Mouse (Mus musculus) retina, postnatal 7 days (tissue): ENCODE measurements at regions not wholly inside any gene's neighbourhood (a gene's known extent, or its start where the extent isn't known, plus 50 kb on each side); places are given as distances from the start of the nearest gene placed in this dataset.

Experiments used
- DNase-seq: peaks from one replicate; pipeline ENCODE4 v3.0.0-alpha.2; 2012; ENCODE audit warnings: low read depth, low spot score

DNA sequence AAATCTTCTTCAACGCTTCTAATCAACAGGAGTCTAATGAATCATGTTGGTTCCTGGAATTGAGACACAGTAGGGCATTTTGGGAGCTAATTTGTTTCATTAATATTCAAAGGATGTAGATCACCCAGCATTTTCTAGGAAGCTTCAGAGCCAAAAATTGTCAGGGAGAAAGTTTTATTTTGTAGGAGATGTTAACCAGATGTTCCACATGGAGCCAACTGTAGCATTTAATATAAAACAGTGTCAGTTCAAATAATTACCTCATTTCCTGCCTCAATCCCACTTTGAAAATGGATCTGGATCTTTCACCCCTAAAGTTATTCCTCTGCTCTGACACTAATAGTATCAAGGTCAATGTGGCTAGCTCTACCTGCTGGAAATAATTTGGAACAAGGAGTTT is 389.6 kb upstream of the Lmcd1 start:
- DNase-seq, result no peak

DNA sequence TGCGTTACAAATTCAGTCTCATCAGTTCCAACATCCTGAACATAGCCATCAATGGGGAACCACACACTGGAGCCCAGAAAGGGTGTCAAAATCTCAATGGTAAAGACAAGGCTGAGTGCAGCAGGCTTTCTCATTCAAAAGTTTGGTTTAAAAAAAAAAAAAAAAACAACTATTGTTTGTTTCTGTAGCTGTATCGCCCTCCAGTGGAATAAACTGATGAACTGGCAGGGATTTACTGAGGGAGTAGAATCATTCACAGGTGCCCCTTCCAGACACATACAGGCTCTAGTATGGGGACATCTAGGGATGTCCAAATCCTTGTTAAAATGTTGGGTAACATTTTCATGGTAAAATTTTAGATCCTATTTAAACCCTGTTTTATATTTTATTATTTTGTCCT is 361.6 kb upstream of the Lmcd1 start:
- peak; percentile 21 for DNase-seq

DNA sequence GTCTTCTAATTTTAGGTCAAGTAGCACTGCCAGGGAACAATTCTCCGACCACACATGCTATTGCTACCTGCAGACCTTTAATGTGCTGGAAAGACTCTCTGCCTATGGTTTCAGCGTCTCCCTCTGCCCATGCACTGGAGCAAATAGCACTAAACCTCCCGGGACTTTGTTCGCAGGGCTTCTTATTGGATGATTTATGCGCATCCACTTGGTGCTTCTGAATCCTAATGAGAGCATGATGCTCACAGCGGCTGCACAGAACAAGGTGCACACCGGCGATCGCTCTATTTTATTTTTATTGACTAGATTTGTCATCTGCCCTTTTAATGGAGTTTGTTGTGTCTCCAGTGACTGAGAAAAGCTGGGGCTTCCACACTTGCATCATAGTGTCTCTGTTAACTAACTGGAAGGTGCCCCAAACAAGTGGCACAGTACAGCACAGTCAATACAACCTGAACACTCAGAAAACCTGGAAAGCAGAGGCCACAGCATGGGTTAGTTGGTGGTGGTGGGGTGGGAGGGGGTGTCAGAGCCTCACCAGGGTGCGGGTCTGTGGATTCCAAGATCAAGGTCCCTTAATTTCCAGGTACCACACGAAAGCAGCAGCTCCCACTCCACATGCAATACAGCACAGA is 359.7 kb upstream of the Lmcd1 start:
- DNase-seq, result no peak

DNA sequence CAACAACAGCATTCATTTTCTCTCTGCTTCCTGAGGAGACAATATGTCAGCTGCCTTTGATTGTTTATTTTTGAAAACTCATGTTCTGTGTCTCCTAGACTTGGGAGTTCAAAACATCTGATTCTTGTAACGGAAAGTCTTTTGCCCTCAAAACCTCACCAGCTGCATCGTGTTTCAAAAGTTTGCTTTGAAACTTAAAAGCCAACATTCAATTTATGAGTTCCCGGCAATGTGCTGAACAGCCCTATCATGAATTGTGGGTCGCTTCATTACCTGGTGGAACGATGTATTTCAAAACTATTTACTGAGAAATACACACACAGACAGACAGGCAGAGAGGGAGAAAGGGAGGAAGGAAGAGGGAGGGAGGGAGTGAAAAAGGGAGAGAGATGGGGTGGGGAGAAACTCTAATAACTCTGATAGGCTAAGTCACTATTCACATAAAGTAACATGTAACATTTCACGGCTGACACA is 356.3 kb upstream of the Lmcd1 start:
- no peak for DNase-seq

DNA sequence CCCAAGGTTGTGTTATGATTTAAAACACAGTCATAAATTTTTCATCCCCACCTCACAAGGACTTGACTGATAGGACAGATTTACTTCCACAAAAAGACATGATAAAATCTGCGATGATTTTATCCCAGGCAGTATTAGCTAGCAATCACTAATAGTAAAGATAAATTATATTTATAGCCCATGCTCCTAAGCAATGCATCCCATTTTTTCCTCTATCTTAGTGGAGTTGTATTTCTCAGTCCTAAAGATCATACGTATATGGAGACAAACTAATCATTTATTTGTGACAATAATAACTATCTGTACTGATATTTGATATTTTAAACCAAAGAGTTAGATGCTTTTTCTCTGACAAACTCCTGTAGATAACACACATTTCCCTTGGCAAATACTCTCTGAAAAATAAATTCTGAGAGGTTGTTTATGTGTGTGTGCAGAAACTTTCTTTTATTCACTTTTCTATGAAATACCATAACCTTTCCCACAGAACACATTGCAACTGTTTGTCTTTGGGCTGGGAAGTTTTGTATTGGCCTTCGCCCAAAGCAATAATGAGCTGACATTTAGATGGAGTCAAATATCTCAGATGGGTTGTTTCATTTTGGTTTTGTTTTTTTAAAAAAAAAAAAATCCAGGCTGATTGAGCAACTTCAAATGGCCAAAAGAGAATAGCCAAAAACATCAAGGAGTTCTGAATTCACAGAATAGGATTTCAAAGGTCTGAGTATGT is 355.5 kb upstream of the Lmcd1 start:
- DNase-seq, result no peak

DNA sequence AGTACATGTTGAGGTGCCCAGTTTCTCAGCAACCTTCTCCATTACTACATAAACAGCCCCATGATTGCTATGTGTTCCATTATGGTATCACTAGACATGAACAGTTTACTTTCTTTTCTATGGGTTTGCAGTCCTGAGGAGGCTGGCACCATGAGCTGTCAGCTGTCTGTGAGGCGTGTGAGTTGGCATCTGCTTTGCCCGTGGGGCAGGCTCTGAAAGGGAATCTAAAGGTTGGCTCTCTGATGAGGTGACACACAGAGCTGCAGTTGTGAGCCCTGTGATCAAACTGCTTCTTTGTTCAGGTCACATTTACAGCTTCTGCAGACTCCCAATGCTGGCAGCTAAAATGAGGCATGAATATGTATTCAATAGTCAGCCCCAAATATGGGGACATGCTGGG is 341.0 kb upstream of the Lmcd1 start:
- DNase-seq, result no peak

DNA sequence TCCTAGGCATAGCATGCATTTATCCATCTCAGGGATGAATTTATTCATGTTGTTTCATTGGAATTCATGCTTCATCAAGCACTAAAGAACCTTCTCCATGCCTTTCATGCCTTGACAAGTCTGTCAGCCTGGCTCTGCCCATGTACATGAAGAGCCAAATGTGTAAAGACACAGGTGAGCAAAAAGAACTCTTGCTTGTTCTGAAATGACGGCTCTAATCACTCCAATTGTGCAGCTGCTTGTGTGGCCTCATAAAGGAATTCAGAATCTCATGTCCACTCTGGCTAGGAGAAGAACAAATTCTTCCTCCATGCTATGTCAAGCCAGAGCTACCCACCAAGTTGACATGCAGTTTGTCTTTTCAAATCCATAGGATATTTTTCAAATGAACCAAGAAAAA is 319.2 kb upstream of the Lmcd1 start:
- DNase-seq, result peak; percentile 3

DNA sequence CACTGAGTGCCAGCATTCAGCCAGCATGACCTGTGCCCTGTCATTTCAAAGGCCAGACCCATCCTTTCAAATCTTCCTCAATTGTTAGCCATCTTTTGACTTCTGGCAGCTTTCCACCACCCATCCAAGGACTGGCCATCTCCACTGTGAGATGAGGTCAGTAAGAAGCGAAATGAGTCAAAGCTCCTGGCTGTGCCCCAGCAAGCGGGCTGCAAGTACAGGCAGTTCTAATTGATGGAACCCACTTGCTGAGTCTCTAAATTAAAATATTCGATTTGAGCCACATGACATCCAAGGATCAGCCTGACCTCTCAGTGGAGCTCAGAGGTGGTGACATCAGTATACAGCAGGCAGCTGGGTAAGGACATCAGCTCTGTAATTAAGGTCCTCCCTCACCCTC is 307.8 kb upstream of the Lmcd1 start:
- no peak for DNase-seq

DNA sequence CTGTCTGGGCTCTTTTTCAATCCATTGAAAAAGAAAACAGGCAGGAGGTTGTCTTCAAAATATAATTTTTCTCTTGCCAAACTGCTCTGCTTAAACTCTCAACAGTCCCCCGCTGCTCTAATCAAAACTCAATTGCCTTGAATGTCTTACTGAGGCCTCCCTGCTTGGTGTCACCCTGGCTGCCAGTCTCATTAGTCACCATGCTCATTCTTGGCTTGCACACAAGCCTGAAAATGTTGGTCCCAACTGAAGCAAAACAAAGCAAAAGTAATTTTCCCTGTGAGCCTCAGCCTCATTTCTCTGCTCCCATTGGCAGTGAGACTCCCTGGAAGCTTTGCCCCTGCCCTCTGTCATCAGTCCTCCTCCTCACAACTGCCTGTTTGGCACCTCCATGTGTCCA is 288.1 kb upstream of the Lmcd1 start:
- no peak for DNase-seq

DNA sequence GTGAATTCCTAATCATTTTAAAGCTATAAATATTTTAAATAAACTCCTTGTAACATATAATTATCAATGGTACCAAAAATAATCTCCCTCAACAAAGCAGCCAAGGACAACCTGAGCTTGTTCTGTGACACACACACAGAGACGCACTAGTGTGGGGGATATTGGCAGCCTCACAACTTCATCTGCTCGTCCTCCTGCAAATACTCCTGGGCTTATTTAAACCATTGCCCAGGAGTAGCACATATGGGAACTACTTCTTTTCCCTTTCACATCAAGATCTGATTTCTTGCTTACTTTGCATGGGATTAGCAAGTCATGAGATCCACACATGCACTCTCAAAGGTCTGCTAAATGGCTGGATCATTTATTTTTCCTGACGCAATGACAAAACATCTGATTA is 277.7 kb upstream of the Lmcd1 start:
- DNase-seq, result no peak

DNA sequence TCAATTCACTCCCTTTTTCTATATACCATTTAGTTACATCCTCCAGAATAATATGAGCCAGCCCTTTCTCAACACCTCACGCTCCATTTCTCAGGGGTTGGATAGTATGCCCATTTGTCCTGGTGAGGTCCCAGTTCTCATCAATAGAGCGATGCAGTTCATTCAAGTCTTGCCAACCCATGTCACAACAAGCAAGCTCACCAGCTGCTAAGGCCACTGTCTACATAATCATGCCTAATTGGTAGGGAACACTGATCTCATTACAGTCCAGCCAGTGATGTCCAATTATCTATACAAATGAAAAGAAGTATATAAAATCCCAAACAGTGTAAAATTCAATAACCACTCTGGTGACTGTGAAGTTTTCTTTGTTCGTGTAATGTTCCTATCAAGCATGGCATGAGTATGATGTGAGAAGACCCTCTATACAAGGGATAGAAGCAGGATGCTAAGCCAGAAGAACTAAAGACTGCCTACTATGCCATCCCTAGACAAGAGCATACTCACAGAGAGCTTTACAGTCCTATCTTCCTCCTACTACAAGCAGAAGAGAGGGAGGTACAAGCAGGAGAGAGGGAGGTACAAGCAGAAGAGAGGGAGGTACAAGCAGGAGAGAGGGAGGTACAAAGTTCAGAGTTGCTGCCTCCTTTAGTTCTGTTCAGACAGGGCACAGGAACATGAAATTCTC is 269.6 kb upstream of the Lmcd1 start:
- peak; percentile 20 for DNase-seq

DNA sequence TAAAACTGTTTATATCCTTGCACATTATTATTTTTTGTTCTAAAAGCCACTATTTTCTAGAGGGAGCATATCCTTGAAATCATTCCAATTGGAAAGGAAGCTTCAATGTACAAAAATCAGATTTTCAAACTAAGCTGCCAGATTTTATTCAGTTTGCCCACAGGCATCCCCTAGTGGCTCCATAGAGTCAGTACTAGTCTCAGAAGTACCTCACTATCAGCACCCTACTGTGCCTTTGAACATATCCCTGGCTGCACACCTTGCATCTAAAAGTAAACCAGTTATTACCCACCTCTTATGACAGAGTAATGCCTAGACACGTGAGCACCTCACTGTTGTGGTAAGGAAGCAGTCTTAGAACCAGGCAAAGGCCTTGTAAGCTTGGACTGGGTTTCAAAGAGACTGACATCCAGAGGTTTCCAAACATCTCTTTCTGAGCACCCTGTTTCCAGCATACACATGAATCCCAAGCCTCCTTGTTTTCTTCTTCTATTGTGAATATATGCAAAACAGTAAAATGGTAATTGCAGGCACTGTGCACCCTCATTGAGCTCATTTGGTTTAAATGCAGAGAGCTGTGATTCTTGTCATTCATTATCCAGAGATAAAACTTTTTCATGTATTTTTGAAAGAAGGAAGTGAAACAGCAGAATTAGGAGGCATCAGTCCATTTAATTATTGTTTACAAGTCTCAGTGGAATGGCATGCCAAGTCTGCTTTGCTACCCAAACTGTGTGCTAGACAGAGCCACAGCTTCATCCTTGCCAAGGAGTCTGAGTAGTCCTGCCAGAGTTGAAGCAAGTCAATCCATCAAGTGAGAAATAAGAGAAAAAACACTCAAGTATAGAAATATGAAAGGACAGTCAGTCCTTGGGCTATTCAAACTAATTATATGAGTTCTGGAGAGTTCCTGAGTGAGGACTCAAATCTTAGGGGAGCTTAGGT is 247.0 kb upstream of the Lmcd1 start:
- DNase-seq, result no peak

DNA sequence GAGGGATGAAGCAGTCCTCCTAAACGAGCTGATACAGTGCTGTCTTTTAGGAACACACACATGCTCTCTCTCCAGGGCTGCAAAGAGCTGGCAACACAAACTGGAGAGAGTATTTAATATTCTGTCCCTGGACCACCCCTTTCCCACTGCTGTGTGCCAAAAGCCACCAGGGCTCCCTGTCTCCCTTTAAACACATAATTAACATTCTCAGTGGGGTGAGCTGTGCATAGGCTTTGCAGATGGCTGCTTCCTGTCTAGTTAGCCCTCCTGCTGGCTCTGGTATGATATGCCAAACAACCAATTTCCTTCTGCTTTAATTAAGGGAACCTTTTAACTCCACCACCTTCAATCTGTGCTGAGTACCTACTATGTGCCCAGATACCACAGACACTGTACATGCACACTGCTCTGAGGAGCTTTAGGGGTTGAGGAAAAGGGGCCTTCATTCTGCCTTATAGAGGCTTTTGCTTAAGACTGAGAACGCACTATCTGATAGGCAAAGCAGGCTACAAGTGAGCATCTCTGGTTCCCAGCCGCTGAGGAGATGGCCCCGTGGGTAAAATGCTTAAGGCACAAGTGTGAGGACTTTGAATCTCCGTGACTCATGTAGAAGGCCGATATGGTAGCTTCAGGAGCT is 222.9 kb upstream of the Lmcd1 start:
- no peak for DNase-seq

DNA sequence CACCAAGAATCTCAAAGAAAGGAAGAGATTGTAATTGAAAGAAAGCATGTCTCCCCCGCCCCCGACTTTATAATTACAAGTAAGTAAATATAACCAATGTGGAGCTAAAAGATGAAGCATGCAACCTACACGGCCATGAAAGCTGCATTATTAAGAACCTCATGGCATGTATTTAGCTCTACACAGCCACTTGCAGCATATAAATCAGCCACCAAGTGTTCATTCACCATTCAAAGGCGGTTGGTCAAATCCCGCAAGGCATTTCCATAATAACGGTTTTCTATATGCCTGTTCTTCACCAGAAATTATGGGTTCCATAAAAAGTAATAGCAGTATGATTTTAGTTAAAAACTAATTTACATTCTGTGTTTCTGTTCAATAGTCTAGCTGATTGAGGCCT is 221.4 kb upstream of the Lmcd1 start:
- DNase-seq, result no peak

DNA sequence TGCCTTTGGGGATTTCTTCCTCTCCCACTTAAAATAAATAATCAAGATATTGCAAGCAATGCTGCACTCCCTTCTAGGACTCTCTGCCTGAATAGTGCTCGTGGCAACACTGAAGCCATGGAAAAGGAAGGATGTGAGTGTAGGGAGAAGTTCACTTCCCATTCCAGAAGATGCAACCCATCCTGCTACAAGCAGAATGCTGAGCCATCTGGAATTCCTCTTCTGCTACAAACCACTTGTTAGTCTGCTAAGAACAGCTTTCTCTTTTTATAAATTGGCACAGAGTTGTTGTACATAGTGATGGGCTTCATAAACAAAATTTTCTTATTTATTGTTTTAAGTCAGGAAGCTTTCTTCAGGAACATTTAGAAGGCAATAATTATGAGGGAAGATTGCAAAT is 215.7 kb upstream of the Lmcd1 start:
- no peak for DNase-seq

DNA sequence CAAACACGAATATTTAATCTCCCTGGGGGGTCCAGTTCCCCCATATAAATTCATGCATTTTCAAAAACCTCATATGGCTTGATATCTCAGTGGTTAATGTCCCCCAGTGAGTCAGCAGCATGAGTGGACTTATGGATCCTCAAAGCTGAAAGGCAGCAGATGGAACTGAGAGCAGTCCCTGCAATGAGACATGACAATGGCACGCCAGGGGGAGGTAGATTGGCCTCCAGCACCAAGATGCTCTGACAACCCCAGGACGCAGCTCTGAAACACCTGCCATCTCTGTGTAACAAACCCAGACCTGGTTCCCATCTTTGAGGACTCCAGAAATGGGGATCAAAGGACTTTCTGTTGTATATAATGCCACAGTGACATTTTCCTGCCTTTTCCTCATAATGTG is 210.6 kb upstream of the Lmcd1 start:
- no peak for DNase-seq

DNA sequence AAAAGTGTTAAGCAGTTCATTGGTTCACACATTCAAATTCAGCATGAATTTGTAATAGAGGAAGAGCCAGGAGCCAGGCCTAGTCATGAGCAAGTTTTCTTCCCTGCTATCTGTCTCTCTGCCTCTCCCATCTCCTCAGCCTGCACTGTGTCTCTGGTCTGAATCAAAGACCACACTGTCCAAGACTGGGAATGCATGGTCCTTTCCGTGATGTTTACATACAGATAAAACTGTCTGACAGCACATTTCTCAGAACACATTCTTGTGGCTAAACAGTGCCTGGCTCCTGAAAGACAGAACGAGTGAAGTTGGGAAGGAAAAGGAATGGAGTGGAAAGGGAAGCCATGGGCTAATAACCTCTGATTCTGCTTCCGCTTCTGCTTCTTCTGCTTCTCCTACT is 183.0 kb upstream of the Lmcd1 start:
- DNase-seq, result no peak

DNA sequence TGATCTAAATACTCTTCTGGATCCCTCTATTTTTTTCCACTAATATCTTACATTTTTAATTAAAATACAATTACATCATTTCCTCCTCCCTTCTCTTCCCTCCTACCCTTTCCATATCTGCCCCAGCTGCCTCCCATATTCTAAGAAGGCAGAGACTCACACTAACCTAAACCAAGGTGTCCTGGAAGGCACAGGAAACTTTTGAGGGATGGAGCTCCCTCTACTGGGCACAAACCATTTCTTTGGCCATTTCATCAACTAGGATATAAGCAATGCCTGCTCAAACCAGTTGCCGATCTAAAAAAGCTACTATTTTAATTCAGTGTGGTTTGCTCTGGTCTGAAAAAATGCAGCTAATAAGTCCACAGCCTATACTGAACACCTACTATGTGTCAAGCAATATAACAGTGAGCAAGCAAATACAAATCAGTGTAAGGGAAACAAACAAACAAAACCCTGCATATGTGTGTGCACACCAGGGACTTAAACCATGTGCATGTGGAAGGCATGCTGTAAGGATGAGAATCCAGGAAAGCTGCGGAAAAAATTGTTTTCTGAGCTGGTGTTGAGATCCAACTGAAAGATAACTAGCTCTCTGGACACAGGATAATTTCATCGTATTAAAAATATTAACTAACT is 182.3 kb upstream of the Lmcd1 start:
- DNase-seq, result peak; percentile 35

DNA sequence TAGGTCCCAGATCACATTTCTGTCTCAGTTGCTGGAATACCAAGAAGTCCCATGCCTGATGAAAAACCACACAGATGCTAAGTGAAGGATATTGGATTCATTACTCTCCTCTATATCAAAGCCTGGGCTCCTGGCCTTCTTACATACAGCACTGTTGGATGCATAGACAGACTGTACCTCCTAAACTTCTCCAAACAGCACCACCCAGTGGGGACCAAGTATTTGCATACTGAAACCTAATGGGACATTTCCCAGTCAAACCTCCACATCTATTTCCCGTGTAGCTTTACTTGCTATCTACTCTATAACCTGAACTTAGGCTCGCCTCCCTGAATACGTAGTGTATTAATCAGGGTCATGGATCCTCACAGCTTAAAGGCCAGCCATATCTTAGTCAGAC is 180.3 kb upstream of the Lmcd1 start:
- no peak for DNase-seq

DNA sequence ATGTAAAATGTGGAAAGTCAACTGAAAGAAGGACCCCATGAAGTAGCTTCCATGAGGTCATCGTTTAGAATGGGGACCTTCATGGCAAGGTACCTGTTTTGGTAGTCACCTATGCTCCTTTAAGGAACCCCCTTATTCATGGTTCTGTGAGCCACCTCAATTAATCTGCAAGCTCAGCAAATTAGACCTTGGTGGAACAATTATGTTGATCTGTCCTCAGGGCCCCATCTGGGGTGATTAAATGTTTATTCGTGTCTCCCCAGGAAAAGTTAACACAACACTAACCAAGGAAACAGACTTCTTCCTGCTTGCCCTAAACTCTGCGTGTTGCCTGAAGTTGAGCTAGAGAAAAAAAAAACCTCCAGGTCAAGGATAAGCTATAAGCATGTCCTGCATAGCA is 175.9 kb upstream of the Lmcd1 start:
- no peak for DNase-seq

DNA sequence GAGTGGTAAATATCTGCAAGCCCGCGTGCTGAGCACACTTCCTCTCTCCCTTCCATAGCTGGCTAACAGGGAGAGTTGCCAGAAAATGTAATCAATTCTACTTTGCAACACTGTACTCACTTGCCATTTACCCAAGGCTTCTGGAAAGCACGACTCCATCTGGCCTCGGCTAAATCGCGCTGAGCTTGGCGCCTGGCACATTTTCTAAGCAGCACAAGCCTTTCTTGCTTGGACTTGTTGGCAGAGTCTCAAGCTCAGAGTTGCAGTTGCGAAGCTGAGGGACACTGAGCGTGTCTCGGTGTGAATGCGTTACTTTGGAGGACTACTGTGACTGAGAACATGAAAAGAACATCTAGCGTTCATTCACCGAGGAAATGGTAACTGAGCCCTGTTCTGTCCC is 164.9 kb upstream of the Lmcd1 start:
- no peak for DNase-seq
